Mouse (Mus musculus) layer of hippocampus, postnatal 10 days (tissue): ENCODE measurements around the gene Bco1. TPM values are rescaled to one million over a fixed set of nuclear protein-coding genes. Genes with fewer than 3 reads are reported as not detected.

Experiments
- DNase-seq, 2 experiments: peaks; one replicate each; pipeline ENCODE4 v3.0.0; 2021; ENCODE audit warnings: low spot score in 2 of 2
- total RNA-seq, 2 experiments: library from RNA; stranded (reverse); gene quantifications; 2 replicates each; pipeline ENCODE4 v1.2.3; 2021

Gene Bco1
- total RNA-seq, 2 experiments from 2014 or later: 0.21 TPM; not detected in 1

DNA sequence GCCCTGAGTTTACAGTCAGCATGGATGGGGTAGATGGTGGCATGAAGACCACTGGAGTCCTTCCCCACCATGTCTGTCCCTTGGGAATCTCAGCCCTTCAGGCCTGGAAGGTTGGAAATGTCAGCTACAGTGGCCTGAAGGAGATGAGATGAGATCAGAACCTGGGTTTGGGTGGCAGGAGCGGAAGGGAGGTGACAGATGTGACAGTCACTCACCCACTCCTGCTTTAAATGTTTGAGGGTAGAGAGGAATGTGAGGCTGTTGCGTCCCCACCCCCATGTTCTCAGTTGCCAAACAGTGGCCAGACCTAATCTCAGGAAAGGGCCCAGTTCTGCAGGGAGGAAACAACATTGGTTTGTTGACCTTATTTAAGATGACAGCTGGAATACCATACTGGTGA, 41.1 kb downstream of the Bco1 start:
- no peak for DNase-seq

- no peak for DNase-seq
Observed at GRCm38 (mm10) chr8:117137357-117137756, 41.7 kb downstream of the Bco1 start.

GRCm38 (mm10) chr8:117148520-117148919, 52.9 kb downstream of the Bco1 start:
- DNase-seq: no peak

DNA sequence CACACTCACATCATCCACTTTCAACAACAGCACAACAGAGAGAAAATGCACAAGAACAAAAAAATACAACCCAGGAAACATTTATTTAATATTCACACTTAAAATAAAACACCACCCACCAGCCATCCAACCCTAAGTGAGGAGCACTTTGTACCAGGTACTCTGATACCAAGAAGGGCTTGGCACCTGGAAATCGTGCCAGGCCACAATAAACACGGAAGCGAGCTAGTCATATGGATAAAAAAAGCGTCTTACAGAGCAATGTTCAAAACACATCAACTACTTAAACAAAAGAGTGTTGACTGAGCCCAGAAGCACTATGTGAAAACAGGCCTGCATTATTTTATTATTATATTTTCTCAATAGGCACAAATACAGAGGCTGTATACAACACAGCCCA, 60.5 kb downstream of the Bco1 start:
- no peak for DNase-seq

- DNase-seq: no peak
Observed at GRCm38 (mm10) chr8:117156866-117157768, 61.5 kb downstream of the Bco1 start.

- DNase-seq: peak; percentile 97 to 99
Observed at GRCm38 (mm10) chr8:117157769-117158091, 62.1 kb downstream of the Bco1 start.

DNA sequence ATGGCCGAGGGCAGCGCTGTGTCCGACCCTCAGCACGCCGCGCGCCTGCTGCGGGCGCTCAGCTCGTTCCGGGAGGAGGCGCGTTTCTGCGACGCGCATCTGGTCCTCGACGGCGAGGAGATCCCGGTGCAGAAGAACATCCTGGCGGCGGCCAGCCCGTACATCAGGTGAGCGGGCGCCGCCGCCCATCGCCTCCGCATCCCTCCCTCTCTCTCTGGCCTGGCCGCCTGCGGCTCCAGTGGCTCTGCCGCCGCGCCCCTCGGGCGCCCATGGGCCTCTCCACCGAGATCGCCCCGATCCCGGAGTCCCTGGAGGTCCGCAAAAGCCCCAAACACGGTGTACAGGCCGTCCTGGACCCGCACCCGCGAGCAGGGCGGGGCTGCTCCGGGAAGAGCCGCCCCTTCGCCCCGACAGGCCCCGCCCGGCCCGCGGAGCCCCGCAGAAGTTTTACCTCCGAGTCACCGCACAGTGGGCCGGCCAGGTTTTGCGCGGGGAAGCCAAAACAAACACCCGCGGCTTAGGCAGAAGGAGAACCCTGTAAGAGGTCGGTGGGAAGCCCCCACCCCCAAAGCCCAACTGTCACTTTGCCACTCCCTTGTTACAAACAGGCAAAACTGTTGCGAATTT, 62.6 kb downstream of the Bco1 start, which contains the start of gene Gan:
Gan (plus strand) TSS at position 1 of the 627 bp plus-strand sequence.
- DNase-seq: peak; percentile 21 to 44

DNA sequence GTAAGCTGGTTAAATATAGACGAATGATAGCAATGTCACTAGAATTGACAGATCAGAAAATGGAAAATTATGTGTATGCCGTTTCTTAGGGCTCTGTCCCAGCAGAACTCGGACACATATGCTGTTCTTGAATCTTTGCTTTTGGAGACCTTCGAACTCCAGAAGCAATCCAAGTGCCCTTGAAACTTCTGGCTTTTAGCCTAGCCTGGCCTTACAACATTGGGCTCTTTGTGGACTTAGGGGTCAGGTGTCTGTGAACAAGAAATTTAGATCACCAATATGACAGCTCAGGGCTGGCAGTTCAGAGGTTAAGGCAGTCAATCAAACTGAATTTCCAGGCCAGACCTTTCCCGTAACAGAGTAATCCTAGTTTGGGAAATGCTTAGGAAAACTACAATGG, 63.4 kb downstream of the Bco1 start:
- no peak for DNase-seq

- DNase-seq: no peak
Observed at GRCm38 (mm10) chr8:117164912-117165311, 69.3 kb downstream of the Bco1 start.

- DNase-seq: no peak
Observed at GRCm38 (mm10) chr8:117165542-117165941, 69.9 kb downstream of the Bco1 start.

GRCm38 (mm10) chr8:117166515-117166914, 70.9 kb downstream of the Bco1 start:
- DNase-seq: no peak

GRCm38 (mm10) chr8:117167243-117167883, 71.7 kb downstream of the Bco1 start:
- no peak for DNase-seq

GRCm38 (mm10) chr8:117168378-117168777, 72.7 kb downstream of the Bco1 start:
- no peak for DNase-seq

DNA sequence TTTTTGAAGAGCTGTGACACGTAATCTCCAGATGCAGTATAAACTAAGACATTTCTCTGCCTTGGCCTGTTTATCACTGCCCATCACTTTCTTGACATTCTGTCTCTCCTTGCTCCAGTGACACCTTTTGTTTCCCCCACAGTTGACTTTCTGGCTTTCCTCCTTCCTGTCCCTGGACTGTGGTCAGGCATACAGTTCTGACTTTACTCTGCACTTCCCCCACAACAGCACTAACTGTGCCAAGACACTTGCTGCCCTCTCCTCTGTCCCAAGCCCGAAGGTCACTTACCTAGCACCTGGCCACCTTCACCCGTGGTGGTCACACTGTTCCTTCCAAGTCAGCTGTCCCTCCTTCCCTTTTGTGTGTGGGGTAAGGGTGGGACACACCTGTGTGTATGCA, 76.2 kb downstream of the Bco1 start:
- no peak for DNase-seq

DNA sequence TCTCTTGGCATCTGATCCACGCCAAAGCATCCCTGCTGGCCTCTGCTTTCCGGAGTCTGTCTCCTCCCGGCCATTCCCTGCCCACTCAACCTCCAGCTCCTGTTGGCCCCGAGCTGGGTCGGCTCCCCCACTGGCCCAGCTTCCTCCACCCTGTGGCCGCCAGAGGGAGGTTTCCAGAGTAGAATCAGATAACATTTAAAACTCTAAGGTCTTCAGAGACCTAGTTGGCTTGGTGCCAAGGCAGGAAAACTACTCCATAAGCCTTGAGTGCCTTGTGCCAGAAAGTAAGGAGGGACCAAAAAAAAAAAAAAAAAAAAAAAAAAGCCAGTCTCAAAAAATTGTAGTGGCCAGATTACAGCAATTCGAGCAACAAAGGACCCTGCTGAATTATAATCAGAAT, 77.2 kb downstream of the Bco1 start:
- peak in 1 of 2 experiments; percentile 31 for DNase-seq

GRCm38 (mm10) chr8:117173690-117174089, 78.0 kb downstream of the Bco1 start:
- no peak for DNase-seq

GRCm38 (mm10) chr8:117174536-117174935, 78.9 kb downstream of the Bco1 start:
- no peak for DNase-seq

DNA sequence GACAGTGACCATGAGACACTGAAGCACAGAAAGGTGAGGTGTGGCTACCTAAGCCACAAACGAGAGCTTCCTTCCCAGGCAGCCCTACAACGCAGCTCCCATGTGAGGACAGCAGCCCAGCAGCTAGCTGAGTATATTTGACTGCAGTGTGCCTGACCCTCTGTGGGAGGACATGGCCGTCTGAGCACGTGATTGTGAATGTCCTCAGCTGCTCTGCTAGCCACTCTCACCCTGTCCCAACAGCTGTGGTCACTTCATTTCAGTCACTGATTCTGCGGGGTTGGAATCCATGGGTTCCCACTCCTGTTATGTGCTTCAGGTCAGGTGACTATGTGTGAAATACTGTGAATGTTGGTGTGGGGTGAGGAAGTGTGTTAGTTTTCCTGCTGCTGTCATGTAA, 80.7 kb downstream of the Bco1 start:
- DNase-seq: no peak

GRCm38 (mm10) chr8:117177236-117177635, 81.6 kb downstream of the Bco1 start:
- DNase-seq: no peak

- no peak for DNase-seq
Observed at GRCm38 (mm10) chr8:117178039-117178438, 82.4 kb downstream of the Bco1 start.

GRCm38 (mm10) chr8:117178676-117179075, 83.0 kb downstream of the Bco1 start:
- no peak for DNase-seq

GRCm38 (mm10) chr8:117182746-117183145, 87.1 kb downstream of the Bco1 start:
- no peak for DNase-seq
